Mouse (Mus musculus) small intestine, adult 2 months (tissue): ENCODE data around the gene Slc35e2. TPM values are rescaled to one million over a fixed set of nuclear protein-coding genes. Genes with fewer than 3 reads are reported as not detected.
A peak's percentile ranks its signal among the peaks of the same experiment; 100 is the strongest.
"Not testable (repeated sequence)": the region's sequence is repeated elsewhere in the genome, so short reads cannot be mapped to it uniquely, and the experiment has no call there.

ENCODE experiments used
- H3K27ac ChIP-seq: fragments of 200-500 bp; 2 replicates; pipeline ENCODE4 v1.5.1; 2012; ENCODE audit warnings: low read depth, low read length, control low read depth, inconsistent platforms; ENCODE audit not compliant: insufficient read depth
- H3K27me3 ChIP-seq: fragments of 200-500 bp; 2 replicates; pipeline ENCODE4 v1.6.1; 2012; ENCODE audit warnings: mild to moderate bottlenecking, moderate library complexity, low read length, inconsistent platforms; ENCODE audit not compliant: control insufficient read depth, insufficient read depth
- H3K36me3 ChIP-seq: fragments of 200-500 bp; 2 replicates; pipeline ENCODE4 v1.6.1; 2012; ENCODE audit warnings: mild to moderate bottlenecking, low read length, control low read depth, inconsistent platforms; ENCODE audit not compliant: control insufficient read depth, insufficient read depth
- H3K4me1 ChIP-seq: fragments of 200-500 bp; 2 replicates; pipeline ENCODE4 v1.6.1; 2012; ENCODE audit warnings: low read length, inconsistent platforms, mixed read lengths; ENCODE audit not compliant: control insufficient read depth, insufficient read depth, insufficient read length
- H3K4me3 ChIP-seq: fragments of 200-500 bp; 2 replicates; pipeline ENCODE4 v1.5.1; 2012; ENCODE audit warnings: low read depth, mild to moderate bottlenecking, control low read depth, inconsistent platforms, low read length, moderate library complexity
- CTCF ChIP-seq: fragments of 200-500 bp; IDR thresholded peaks from 2 replicates; pipeline ENCODE4 v1.5.1; 2012; ENCODE audit warnings: low read depth, mild to moderate bottlenecking, control low read depth, inconsistent platforms, low read length, moderate library complexity, mixed read lengths; ENCODE audit not compliant: insufficient replicate concordance, insufficient read length; ENCODE audit errors: extremely low read depth
- POLR2A ChIP-seq: fragments of 200-500 bp; IDR thresholded peaks from 2 replicates; pipeline ENCODE4 v1.6.1; 2012; ENCODE audit warnings: low read depth, mild to moderate bottlenecking, control low read depth, inconsistent platforms, low read length, moderate library complexity
- WGBS: fragments of 180-500 bp; shearing (Covaris S2); methylation state at CpG from one replicate; pipeline ENCODE4 v1.1.7; 2018; 5-methylcytosine and 5-hydroxymethylcytosine counted together
- polyA plus RNA-seq: library from polyadenylated mRNA; depleted of rRNA; stranded (reverse); fragments of >200 nt; gene quantifications from 2 replicates; pipeline ENCODE4 v1.2.3, GENCODE M21; 2012

Gene Slc35e2
- polyA plus RNA-seq, 1 experiment = 20.1 TPM

DNA sequence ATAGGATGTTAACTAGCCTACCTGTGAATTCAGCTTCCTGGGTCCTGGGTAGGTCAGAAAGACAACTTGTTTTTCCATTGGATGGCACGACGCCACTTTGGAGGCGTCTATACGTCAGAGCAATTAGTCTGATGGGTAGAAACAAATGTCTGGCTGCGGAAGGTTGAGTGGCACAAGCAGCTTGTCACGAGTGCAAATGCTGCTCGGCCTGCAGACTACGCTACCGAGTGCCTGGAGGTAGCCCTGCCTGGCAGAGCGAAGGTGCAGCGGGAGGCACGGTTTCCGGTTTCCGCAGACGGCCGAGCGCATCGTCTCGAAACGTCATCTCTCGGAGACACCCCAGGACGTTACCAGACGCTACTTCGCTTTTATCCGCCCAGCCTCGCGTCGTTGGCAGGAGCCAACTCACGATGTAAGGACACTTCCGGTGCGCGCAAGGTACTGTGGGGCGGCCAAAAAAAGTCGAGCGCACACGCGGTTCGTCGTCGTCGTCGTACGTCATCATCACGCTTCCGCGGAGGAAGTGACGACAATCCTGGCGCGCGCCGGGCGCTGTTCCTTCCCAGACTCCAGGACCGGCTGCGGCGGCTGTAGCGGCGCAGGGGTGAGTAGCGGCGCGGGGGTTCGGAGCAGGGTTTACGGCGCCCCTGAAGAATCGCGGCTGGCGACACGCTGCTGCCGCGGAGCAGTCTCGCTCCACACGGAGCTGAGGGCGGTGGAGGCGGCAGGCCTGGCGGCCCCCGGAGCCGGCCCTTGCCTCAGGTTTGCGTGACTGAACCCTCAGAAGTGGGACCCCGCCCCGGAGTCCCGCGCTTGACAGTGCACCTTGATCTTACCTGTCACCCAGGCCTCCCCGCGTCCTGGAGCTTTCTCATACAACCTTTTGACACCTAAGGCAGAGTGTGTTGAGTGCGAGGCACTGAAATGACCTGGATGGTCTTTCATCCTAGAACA, 23.4 kb downstream of the Slc35e2 start, which contains the start of gene Cdk11b:
Cdk11b (plus strand) TSS at position 517 of the 954 bp plus-strand sequence.
- Histone ChIP-seq H3K36me3 (peaks cover 27% of the 10 kb centered on the region), H3K27me3 (no peaks in the 10 kb centered on the region), H3K4me3 (peak within 1 kb of the TSS; percentile 67), H3K27ac (peak within 1 kb of the TSS; percentile 87), H3K4me1 (no peaks in the 10 kb centered on the region)
- TF ChIP-seq POLR2A = peak; percentile 60
- TF ChIP-seq CTCF = no peak
- under 1% methylated on average over 80 of the region's 84 CpGs for WGBS

DNA sequence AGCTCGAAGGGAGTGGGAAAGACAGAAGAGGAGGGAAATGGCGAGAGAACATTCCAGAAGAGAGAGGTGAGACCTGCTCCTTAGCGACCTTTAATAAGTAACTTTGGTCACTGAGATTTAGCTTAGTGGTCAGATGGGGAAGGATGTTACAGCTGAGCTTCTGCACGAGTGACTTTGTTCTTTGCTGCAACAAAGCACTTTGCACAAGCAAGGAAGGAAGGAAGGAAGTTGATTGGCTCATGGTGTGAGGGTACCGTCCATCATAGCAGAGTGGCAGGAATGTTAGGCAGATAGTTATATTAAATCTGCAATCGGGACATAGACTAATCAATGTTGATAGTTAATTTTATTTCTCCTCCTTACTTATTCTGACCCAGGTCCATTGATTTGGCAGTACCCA, 29.1 kb downstream of the Slc35e2 start:
- Histone ChIP-seq H3K27ac (no peak overlapping the region), H3K36me3 (peaks cover 55% of the 10 kb centered on the region), H3K4me1 (peaks cover 3% of the 10 kb centered on the region; the same call in 1 of the 2 replicates), H3K4me3 (no peak overlapping the region), H3K27me3 (no peaks in the 10 kb centered on the region)
- WGBS = 80% methylated on average over 6 of the region's 6 CpGs
- TF ChIP-seq POLR2A = no peak
- no peak for TF ChIP-seq CTCF

DNA sequence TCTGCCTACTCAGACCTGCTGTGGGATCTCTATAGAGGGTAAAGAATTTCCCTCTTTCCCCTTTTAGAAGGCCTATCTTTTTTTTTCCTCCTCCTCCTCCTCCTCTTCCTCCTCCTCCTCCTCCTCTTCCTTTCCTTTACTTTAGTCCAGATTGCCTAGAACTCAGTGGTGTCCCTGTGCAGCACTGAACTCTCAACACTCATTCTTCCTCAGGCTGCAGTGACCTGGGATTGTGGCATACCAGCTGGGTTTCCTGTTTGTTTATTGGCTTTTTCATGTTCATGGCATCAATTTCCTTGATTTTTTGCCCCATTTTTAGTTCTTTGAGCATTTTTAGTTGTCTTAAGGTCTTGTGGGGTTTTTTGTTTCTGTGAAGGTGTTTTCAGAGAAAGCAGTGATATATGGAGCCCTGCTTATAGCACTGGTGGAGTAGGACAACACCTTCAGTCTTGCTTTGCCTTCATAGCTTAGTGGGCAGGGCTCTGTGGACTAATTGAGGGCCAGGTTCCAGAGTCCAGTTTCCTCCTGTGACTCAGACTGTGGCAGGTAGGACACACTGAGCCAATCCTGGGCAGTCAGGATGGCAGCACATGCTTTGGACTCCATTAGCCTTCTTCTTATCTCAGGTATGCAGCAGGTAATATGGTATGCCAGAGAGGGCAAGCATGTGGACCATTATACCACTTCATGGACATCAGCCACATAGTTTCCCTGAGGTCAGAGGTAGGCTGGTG, 34.7 kb downstream of the Slc35e2 start:
- peaks cover 65% of the 10 kb centered on the region for H3K36me3 ChIP-seq
- peaks cover 13% of the 10 kb centered on the region for H3K4me1 ChIP-seq
- H3K27ac ChIP-seq = peak overlapping the region; percentile 93
- no peak overlapping the region for H3K4me3 ChIP-seq
- no peaks in the 10 kb centered on the region for H3K27me3 ChIP-seq
- TF ChIP-seq CTCF (no peak), POLR2A (no peak)

DNA sequence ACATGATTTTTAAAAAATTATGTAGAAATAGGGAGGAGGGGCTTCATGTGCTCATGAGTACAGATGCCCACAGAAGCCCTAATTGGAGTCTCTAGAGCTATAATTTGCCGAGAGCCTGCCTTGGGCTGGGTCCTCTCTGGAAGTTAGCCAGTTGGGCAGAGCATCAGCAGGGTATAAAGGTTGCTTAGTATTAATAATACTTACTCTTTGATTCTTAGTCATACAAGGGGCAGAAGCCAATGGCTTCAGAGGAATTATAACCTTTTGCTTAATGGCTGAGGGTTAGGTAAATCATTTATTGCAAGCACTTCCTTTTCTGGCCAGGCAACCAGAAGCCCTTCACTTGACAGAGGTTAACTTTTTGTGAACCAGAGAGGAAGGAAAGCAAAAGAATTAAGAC, 42.3 kb downstream of the Slc35e2 start:
- Histone ChIP-seq H3K36me3 (peaks cover 61% of the 10 kb centered on the region), H3K4me3 (no peak overlapping the region), H3K4me1 (peaks cover 21% of the 10 kb centered on the region), H3K27me3 (no peaks in the 10 kb centered on the region), H3K27ac (peak overlapping the region; percentile 97)
- 31% methylated on average over 1 of the region's 1 CpGs for WGBS
- TF ChIP-seq CTCF (no peak), POLR2A (no peak)

DNA sequence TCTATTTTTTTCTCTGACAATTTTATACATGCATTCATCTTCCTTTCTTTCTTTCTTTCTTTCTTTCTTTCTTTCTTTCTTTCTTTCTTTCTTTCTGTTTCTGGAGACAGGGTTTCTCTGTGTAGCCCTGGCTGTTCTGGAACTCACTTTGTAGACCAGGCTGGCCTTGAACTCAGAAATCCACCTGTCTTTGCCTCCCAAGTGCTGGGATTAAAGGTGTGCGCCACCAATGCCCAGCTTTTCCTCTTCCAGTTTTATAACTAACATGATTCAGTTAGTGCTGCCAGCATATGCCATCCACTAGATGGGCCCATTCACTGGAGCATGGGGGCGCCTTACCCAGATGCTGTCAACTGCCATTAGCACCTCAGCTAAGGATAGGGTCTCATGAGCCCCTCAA, 44.1 kb downstream of the Slc35e2 start, which contains the start of gene Gm10563:
Gm10563 (minus strand) TSS at position 101 of the 400 bp plus-strand sequence.
- Histone ChIP-seq H3K4me1 (peaks cover 21% of the 10 kb centered on the region), H3K27ac (peak within 1 kb of the TSS; percentile 82), H3K36me3 (peaks cover 67% of the 10 kb centered on the region)
- H3K4me3 ChIP-seq, H3K27me3 ChIP-seq: not testable (repeated sequence)
- 89% methylated on average over 2 of the region's 2 CpGs for WGBS

DNA sequence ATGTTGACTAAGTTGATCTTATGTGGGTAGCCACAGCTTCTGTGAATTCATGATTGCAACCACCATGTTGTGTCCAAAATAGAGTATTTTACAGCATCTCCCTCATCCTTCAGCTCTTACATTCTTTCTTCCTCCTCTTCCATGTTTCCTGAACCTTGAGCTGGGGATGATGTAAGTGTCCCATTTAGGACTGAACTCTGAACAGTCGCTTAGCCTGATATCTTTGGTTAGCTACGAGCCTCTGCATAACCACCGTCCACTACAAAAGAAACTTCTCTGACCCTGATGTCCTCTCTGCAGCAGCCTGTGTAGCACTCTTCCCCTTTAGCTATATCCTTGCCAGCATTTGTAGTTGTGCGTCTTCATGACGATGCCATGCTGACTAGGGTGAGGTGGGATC, 44.5 kb downstream of the Slc35e2 start:
- peak overlapping the region; percentile 82 for H3K27ac ChIP-seq
- no peak overlapping the region for H3K4me3 ChIP-seq
- no peak for TF ChIP-seq POLR2A
- TF ChIP-seq CTCF = no peak
- peaks cover 21% of the 10 kb centered on the region for H3K4me1 ChIP-seq
- 67% methylated on average over 5 of the region's 5 CpGs for WGBS
- H3K27me3 ChIP-seq = no peaks in the 10 kb centered on the region
- H3K36me3 ChIP-seq = peaks cover 66% of the 10 kb centered on the region

DNA sequence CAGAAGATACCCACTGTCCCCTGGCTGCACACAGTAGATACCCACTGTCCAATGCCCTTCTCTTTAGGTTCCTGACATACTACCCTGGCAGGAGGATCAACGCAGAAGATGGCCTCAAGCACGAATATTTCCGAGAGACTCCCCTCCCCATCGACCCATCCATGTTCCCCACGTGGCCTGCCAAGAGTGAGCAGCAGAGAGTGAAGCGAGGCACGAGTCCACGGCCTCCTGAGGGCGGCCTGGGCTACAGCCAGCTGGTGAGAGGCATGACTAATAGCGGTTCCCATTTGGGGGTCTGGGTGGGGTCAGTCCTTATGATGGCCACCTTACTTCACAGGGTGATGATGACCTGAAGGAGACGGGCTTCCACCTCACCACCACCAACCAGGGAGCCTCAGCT, 48.1 kb downstream of the Slc35e2 start:
- no peak for TF ChIP-seq CTCF
- no peak for TF ChIP-seq POLR2A
- H3K36me3 ChIP-seq = peaks cover 47% of the 10 kb centered on the region

More for the DNA sequence above, 48.1 kb downstream of the Slc35e2 start:
- H3K4me1 ChIP-seq = peaks cover 24% of the 10 kb centered on the region
- no peaks in the 10 kb centered on the region for H3K27me3 ChIP-seq
- 90% methylated on average over 11 of the region's 11 CpGs for whole genome bisulfite sequencing
- H3K27ac ChIP-seq = no peak overlapping the region
- H3K4me3 ChIP-seq = no peak overlapping the region
